Mouse (Mus musculus) CH12.LX (cell line): ENCODE measurements at regions not wholly inside any gene's neighbourhood (a gene's known extent, or its start where the extent isn't known, plus 50 kb on each side); places are given as distances from the start of the nearest gene placed in this dataset.

ENCODE experiments used
- DNase-seq: peaks from one replicate; pipeline ENCODE4 v3.0.0-alpha.2; 2013; ENCODE audit errors: extremely low read depth
- H3K27ac ChIP-seq: 2 replicates; pipeline ENCODE4 v1.5.1; 2012; ENCODE audit warnings: low read depth, mild to moderate bottlenecking, control low read depth, moderate library complexity; ENCODE audit not compliant: insufficient read depth
- H3K27me3 ChIP-seq: replicated peaks from 2 replicates; pipeline ENCODE3; 2012; ENCODE audit warnings: inconsistent platforms
- H3K36me3 ChIP-seq, 2 experiments: replicated peaks in 1 of 2; 2 replicates each; pipeline versions ENCODE3 to v1.6.1; 2012; ENCODE audit warnings: inconsistent platforms in 1 of 2, low read length in 1 of 2, mild to moderate bottlenecking in 1 of 2, mixed read lengths in 1 of 2, moderate library complexity in 1 of 2; ENCODE audit not compliant: control insufficient read depth in 1 of 2, insufficient read depth in 1 of 2
- H3K4me1 ChIP-seq, 2 experiments: 2 replicates each; pipeline ENCODE4 v1.6.1; 2012; ENCODE audit warnings: inconsistent platforms in 1 of 2, moderate library complexity in 1 of 2; ENCODE audit not compliant: insufficient read depth in 2 of 2, control insufficient read depth in 1 of 2
- H3K4me2 ChIP-seq: 2 replicates; pipeline ENCODE4 v1.6.1; 2012; ENCODE audit warnings: low read depth, mild to moderate bottlenecking, control low read depth; ENCODE audit not compliant: poor library complexity, insufficient read depth, severe bottlenecking
- H3K4me3 ChIP-seq, 3 experiments: fragments of 150-350 bp in 1 of 3; sonication (generic) in 1 of 3; replicated peaks in 1 of 3; 2 replicates each; pipeline versions ENCODE3 to v1.5.1; 2011 to 2012; ENCODE audit warnings: low read depth in 2 of 3, low read length in 2 of 3, mild to moderate bottlenecking in 2 of 3, moderate library complexity in 2 of 3, control low read depth in 1 of 3, improper control_type of control experiment in 1 of 3, inconsistent platforms in 1 of 3, mixed read lengths in 1 of 3; ENCODE audit not compliant: poor library complexity in 1 of 3
- H3K79me2 ChIP-seq: replicated peaks from 2 replicates; pipeline ENCODE4 v1.6.1; 2012; ENCODE audit warnings: mild to moderate bottlenecking, moderate library complexity; ENCODE audit not compliant: control insufficient read depth, poor library complexity, insufficient read depth, severe bottlenecking; ENCODE audit errors: extremely low read depth
- H3K9ac ChIP-seq: 2 replicates; pipeline ENCODE4 v1.6.1; 2012; ENCODE audit warnings: low read depth, mild to moderate bottlenecking, control low read depth, moderate library complexity; ENCODE audit not compliant: insufficient read depth
- H3K9me3 ChIP-seq: replicated peaks from 2 replicates; pipeline ENCODE3; 2012; ENCODE audit warnings: low read length, inconsistent platforms, mixed read lengths
- CHD1 ChIP-seq: IDR thresholded peaks from 2 replicates; pipeline ENCODE4 v1.6.1; 2012; ENCODE audit warnings: low read depth, low read length, improper control_type of control experiment, inconsistent platforms
- CHD2 ChIP-seq: IDR thresholded peaks from 2 replicates; pipeline ENCODE4 v1.6.1; 2011; ENCODE audit warnings: low read length, improper control_type of control experiment
- CTCF ChIP-seq, 2 experiments: IDR thresholded peaks in 1 of 2; conservative IDR thresholded peaks in 1 of 2; 2 replicates each; pipeline ENCODE4 v1.5.1; 2011 to 2012; ENCODE audit warnings: low read depth in 2 of 2, low read length in 2 of 2, improper control_type of control experiment in 1 of 2, inconsistent platforms in 1 of 2, mild to moderate bottlenecking in 1 of 2, moderate library complexity in 1 of 2
- E2F4 ChIP-seq: IDR thresholded peaks from 2 replicates; pipeline ENCODE4 v1.6.1; 2011; ENCODE audit warnings: low read depth, low read length, improper control_type of control experiment; ENCODE audit not compliant: insufficient replicate concordance
- EP300 ChIP-seq: IDR thresholded peaks from 2 replicates; pipeline ENCODE4 v1.6.1; 2011; ENCODE audit warnings: low read length, improper control_type of control experiment
- IRF4 ChIP-seq: IDR thresholded peaks from 2 replicates; pipeline ENCODE4 v1.6.1; 2014; ENCODE audit warnings: low read depth, mild to moderate bottlenecking, inconsistent platforms, low read length, improper control_type of control experiment
- JUN ChIP-seq: IDR thresholded peaks from 2 replicates; pipeline ENCODE4 v1.6.1; 2011; ENCODE audit warnings: low read depth, mild to moderate bottlenecking, low read length, improper control_type of control experiment, moderate library complexity; ENCODE audit not compliant: insufficient read depth
- JUND ChIP-seq: conservative IDR thresholded peaks from 2 replicates; pipeline ENCODE4 v1.6.1; 2011; ENCODE audit warnings: low read depth, low read length, improper control_type of control experiment
- MAZ ChIP-seq: IDR thresholded peaks from 2 replicates; pipeline ENCODE4 v1.6.1; 2012; ENCODE audit warnings: low read depth, mild to moderate bottlenecking, inconsistent platforms, low read length, improper control_type of control experiment, moderate library complexity
- MEF2A ChIP-seq: IDR thresholded peaks from 2 replicates; pipeline ENCODE4 v1.6.1; 2014; ENCODE audit warnings: low read depth, mild to moderate bottlenecking, inconsistent platforms, low read length, improper control_type of control experiment, borderline replicate concordance
- NELFE ChIP-seq: IDR thresholded peaks from 2 replicates; pipeline ENCODE4 v1.6.1; 2011; ENCODE audit warnings: low read depth, low read length, improper control_type of control experiment
- PAX5 ChIP-seq: IDR thresholded peaks from 2 replicates; pipeline ENCODE4 v1.6.1; 2012; ENCODE audit warnings: low read length, inconsistent platforms, mixed read lengths
- POLR2A ChIP-seq: IDR thresholded peaks from 2 replicates; pipeline ENCODE4 v1.6.1; 2011; ENCODE audit warnings: low read depth, mild to moderate bottlenecking, improper control_type of control experiment, low read length
- RCOR1 ChIP-seq: conservative IDR thresholded peaks from 2 replicates; pipeline ENCODE4 v1.6.1; 2012; ENCODE audit warnings: low read depth, mild to moderate bottlenecking, inconsistent platforms, low read length, improper control_type of control experiment
- SIN3A ChIP-seq: IDR thresholded peaks from 2 replicates; pipeline ENCODE4 v1.6.1; 2012; ENCODE audit warnings: low read length, improper control_type of control experiment, inconsistent platforms
- SMC3 ChIP-seq: IDR thresholded peaks from 2 replicates; pipeline ENCODE4 v1.6.1; 2011; ENCODE audit warnings: low read depth, low read length, improper control_type of control experiment
- TBP ChIP-seq: conservative IDR thresholded peaks from 2 replicates; pipeline ENCODE4 v1.6.1; 2011; ENCODE audit warnings: low read depth, low read length, improper control_type of control experiment
- TCF12 ChIP-seq: IDR thresholded peaks from 2 replicates; pipeline ENCODE4 v1.6.1; 2014; ENCODE audit warnings: low read depth, mild to moderate bottlenecking, inconsistent platforms, low read length, improper control_type of control experiment
- UBTF ChIP-seq: IDR thresholded peaks from 2 replicates; pipeline ENCODE4 v1.6.1; 2012; ENCODE audit warnings: low read depth, mild to moderate bottlenecking, inconsistent platforms, low read length, improper control_type of control experiment, moderate library complexity
- USF1 ChIP-seq: IDR thresholded peaks from 2 replicates; pipeline ENCODE4 v1.6.1; 2014; ENCODE audit warnings: low read depth, mild to moderate bottlenecking, inconsistent platforms, low read length, improper control_type of control experiment
- USF2 ChIP-seq: conservative IDR thresholded peaks from 2 replicates; pipeline ENCODE4 v1.6.1; 2011; ENCODE audit warnings: low read depth, low read length, improper control_type of control experiment
- ZMIZ1 ChIP-seq: IDR thresholded peaks from 2 replicates; pipeline ENCODE4 v1.6.1; 2012; ENCODE audit warnings: low read depth, mild to moderate bottlenecking, inconsistent platforms, low read length, improper control_type of control experiment
- dilution Hi-C: fragments of 300-500 bp; cut with MboI; formaldehyde crosslinking; loops from 2 replicates; pipeline ENCODE4 v1.14.3; 2020; ENCODE audit warnings: low sequenced_read_pairs; ENCODE audit not compliant: extremely low pct_unique_long_range_greater_than_20kb, extremely low pct_ligation_motif_present
- in situ Hi-C: fragments of 300-500 bp; cut with MboI; formaldehyde crosslinking; loops from 3 replicates; pipeline ENCODE4 v1.14.3; 2019; ENCODE audit warnings: low sequenced_read_pairs, low pct_ligation_motif_present, low pct_unique_long_range_greater_than_20kb, mixed read lengths

DNA sequence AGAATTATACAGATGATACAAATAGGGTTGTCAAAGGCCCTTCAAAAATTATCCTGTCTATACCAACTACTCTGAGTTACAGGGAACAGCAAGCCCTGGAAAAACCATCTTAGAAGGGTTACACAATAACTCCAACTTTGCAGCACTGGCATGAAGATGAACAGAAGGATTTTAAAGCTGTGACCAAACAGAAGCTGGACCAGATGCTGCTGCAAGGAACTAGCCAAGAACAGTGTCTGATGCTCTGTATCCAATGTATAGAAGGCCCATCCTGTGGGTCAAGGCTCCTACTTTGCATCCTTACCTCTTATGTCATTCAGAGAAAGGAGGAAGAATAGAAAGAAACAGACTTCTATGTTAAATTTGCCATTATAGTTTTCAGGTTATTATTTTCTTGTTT is 231.3 kb downstream of the AI593442 start:
- Histone ChIP-seq H3K27ac (no peak overlapping the region), H3K9ac (no peak overlapping the region), H3K9me3 (no peaks in the 10 kb centered on the region), H3K79me2 (no peaks in the 10 kb centered on the region), H3K36me3 (no peaks in the 10 kb centered on the region), H3K4me1 (no peaks in the 10 kb centered on the region), H3K27me3 (no peaks in the 10 kb centered on the region), H3K4me2 (no peak overlapping the region), H3K4me3 (no peak overlapping the region)
- in situ Hi-C loops: no loop called here
- DNase-seq: no peak
- dilution Hi-C loops: no loop called here
- no peak for TF ChIP-seq POLR2A
- no peak for TF ChIP-seq SMC3
- TF ChIP-seq JUND: no peak
- no peak for TF ChIP-seq PAX5
- TF ChIP-seq RCOR1: no peak
- TF ChIP-seq EP300: no peak
- no peak for TF ChIP-seq CHD2
- TF ChIP-seq JUN: no peak

DNA sequence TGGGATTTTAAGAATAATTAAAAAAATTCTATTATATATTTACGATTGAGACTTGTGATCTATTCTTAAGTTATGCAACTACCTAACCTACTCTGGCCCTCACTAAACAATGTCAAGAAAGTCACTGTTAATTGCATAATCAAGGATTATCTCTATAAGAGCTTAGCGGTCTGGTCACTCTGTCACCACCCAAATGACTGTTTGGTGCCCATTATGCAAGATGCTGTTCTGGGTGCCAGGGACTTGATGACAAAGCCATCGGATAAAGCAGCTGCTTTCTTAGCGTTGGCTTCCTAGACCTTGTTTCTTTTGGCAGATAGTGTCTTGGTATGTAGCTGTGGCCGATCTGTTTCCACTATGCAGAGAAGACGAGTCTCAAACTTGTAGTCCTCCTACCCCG is 236.4 kb downstream of the AI593442 start:
- dilution Hi-C loops (no loop called here), in situ Hi-C loops (no loop called here)
- no peaks in the 10 kb centered on the region for H3K4me1 ChIP-seq
- H3K9ac ChIP-seq: no peak overlapping the region
- H3K79me2 ChIP-seq: no peaks in the 10 kb centered on the region
- no peaks in the 10 kb centered on the region for H3K9me3 ChIP-seq
- no peaks in the 10 kb centered on the region for H3K36me3 ChIP-seq
- H3K4me2 ChIP-seq: no peak overlapping the region
- no peak overlapping the region for H3K4me3 ChIP-seq
- H3K27ac ChIP-seq: no peak overlapping the region
- H3K27me3 ChIP-seq: no peaks in the 10 kb centered on the region
- DNase-seq: no peak
- TF ChIP-seq CHD1 (no peak), USF1 (no peak), TCF12 (no peak), USF2 (no peak), ZMIZ1 (no peak), TBP (no peak), POLR2A (no peak), NELFE (no peak), UBTF (no peak), MEF2A (no peak), SIN3A (no peak), E2F4 (no peak), JUN (no peak), EP300 (no peak), MAZ (no peak), JUND (no peak), IRF4 (no peak), CTCF (conservative IDR thresholded peaks at IDR 0.05 in 1 of 2, IDR thresholded peaks at IDR 0.05 in 1 of 2; ENCODE audit: low read depth in 2 of 2, low read length in 2 of 2) (no peak), CHD2 (no peak)
- TF ChIP-seq, all 38 proteins: peak for 0
